ENCODE assay signal across 14 mouse cellular contexts in genomic region chr6:82806503-82806902, GRCm38 (mm10). TPM values are rescaled to one million over a fixed set of nuclear protein-coding genes. Genes with fewer than 3 reads are reported as not detected.
A peak's percentile ranks its signal among the peaks of the same experiment; 100 is the strongest.
DNase-seq lines count a peak whose midpoint lies in the region; ATAC-seq and TF ChIP-seq lines count a peak whose summit lies in the region.
"Had no signal": no experiment of that assay in that cellular context is flagged by ENCODE, and none has a peak within 500 bp of the region (broad histone marks: within the 10 kb centered on the region; RNA-seq: fewer than 3 reads in every experiment).

No protein-coding gene starts in this region.

- no peak for ATAC-seq in kidney, embryonic 16.5 days (ENCODE audit: low FRiP score, low TSS enrichment)
- no peak for ATAC-seq in erythroid progenitor cell, adult 5-6 weeks (replicated peaks; ENCODE audit: low FRiP score, poor library complexity, severe bottlenecking)
- ATAC-seq: forebrain, embryonic 15.5 days had no signal

- peak; percentile 24 for DNase-seq in gastrocnemius, adult 18-20 months (ENCODE audit: low spot score)
- no peak for DNase-seq in gastrocnemius, postnatal 25 days
- peak; percentile 3 to 6 for DNase-seq in kidney, postnatal 4 days
- DNase-seq in testis, postnatal 14 days (ENCODE audit: low spot score): no peak
- no peak for DNase-seq in spleen, postnatal 4 days (ENCODE audit: low spot score in 2 of 2)
- DNase-seq: cerebellum, postnatal 36 days; kidney, postnatal 14 days; thymus, postnatal 25 days had no signal

- TF ChIP-seq POLR2A in testis, adult 2 months (IDR thresholded peaks at IDR 0.05; ENCODE audit: control insufficient read depth, low read depth, low read length): no peak

- no peaks in the 10 kb centered on the region for H3K27me3 ChIP-seq in kidney, embryonic 16.5 days (ENCODE audit: insufficient read depth, low read length)
- H3K27me3 ChIP-seq in testis, adult 2 months (ENCODE audit: control insufficient read depth, insufficient read depth, low read length): no peaks in the 10 kb centered on the region
- H3K27me3 ChIP-seq: embryonic facial prominence, embryonic 13.5 days; forebrain, embryonic 15.5 days had no signal

- WGBS in kidney, embryonic 16.5 days: 85% methylated on average over 6 of the region's 6 CpGs

- H3K9ac ChIP-seq in kidney, embryonic 16.5 days (replicated peaks; ENCODE audit: low read length): no peak overlapping the region
- H3K9ac ChIP-seq: embryonic facial prominence, embryonic 13.5 days; forebrain, embryonic 15.5 days had no signal

- no peak for TF ChIP-seq CTCF in testis, adult 2 months (IDR thresholded peaks at IDR 0.05; ENCODE audit: control insufficient read depth, insufficient read depth, insufficient replicate concordance, low read depth, low read length)

- no peak overlapping the region for H3K4me3 ChIP-seq in kidney, embryonic 16.5 days (ENCODE audit: low read length)
- H3K4me3 ChIP-seq in testis, adult 2 months (ENCODE audit: control insufficient read depth, low read depth, low read length): no peak overlapping the region
- H3K4me3 ChIP-seq: embryonic facial prominence, embryonic 13.5 days; forebrain, embryonic 15.5 days had no signal

- no peaks in the 10 kb centered on the region for H3K36me3 ChIP-seq in kidney, embryonic 16.5 days (ENCODE audit: insufficient read depth, low read length)
- H3K36me3 ChIP-seq in testis, adult 2 months (ENCODE audit: control insufficient read depth, insufficient read depth, low read length): no peaks in the 10 kb centered on the region
- H3K36me3 ChIP-seq: embryonic facial prominence, embryonic 13.5 days; forebrain, embryonic 15.5 days had no signal

- H3K4me1 ChIP-seq in kidney, embryonic 16.5 days (ENCODE audit: insufficient read depth, low read length): no peaks in the 10 kb centered on the region
- H3K4me1 ChIP-seq in testis, adult 2 months (ENCODE audit: control insufficient read depth, insufficient read depth, low read length): no peaks in the 10 kb centered on the region; the same call in 1 of the 2 replicates
- H3K4me1 ChIP-seq: embryonic facial prominence, embryonic 13.5 days; forebrain, embryonic 15.5 days had no signal

- no peaks in the 10 kb centered on the region for H3K9me3 ChIP-seq in kidney, embryonic 16.5 days (ENCODE audit: low read length)
- H3K9me3 ChIP-seq: embryonic facial prominence, embryonic 13.5 days; forebrain, embryonic 15.5 days had no signal

- no peak overlapping the region for H3K27ac ChIP-seq in kidney, embryonic 16.5 days (ENCODE audit: low read length)
- H3K27ac ChIP-seq in testis, adult 2 months (ENCODE audit: control insufficient read depth, insufficient read depth, low read depth, low read length): peak overlapping the region; percentile 4; the same call in 1 of the 2 replicates
- H3K27ac ChIP-seq: embryonic facial prominence, embryonic 13.5 days; forebrain, embryonic 15.5 days had no signal

- no peak overlapping the region for H3K4me2 ChIP-seq in kidney, embryonic 16.5 days (replicated peaks; ENCODE audit: low read depth, low read length)
- H3K4me2 ChIP-seq: embryonic facial prominence, embryonic 13.5 days; forebrain, embryonic 15.5 days; midbrain, embryonic 11.5 days had no signal

RNA-seq across cellular contexts. Expression of gene Hk2, which starts 32.2 kb away (rescaled TPM):
- total RNA-seq in gastrocnemius, adult 18-20 months (2021): 100 to 1,000 TPM; 238 to 306 TPM
- 100 to 1,000 TPM; 192 to 236 TPM for total RNA-seq in gastrocnemius, postnatal 25 days (2021)
- polyA plus RNA-seq in kidney, embryonic 16.5 days (2015; fragmentation: Nextera tagmentation; extraction: Ambion mirVana): 16.2 and 16.3 TPM in 2 replicates
- polyA plus RNA-seq in testis, adult 2 months (2012; rRNA removed): 7.8 and 10.9 TPM in 2 replicates
- 7.6 and 10.5 TPM in 2 replicates for total RNA-seq in erythroid progenitor cell, adult 5-6 weeks (2015; ENCODE audit: low replicate concordance)
- 5.2 and 8.5 TPM in 2 replicates for total RNA-seq in erythroid progenitor cell, adult 5-6 weeks (2017; ENCODE audit: low replicate concordance)

Comparison
In these comparisons a context has a peak if more than half of its experiments do, and no peak if none do; other contexts are left out.
1. DNase-seq: peak in gastrocnemius, adult 18-20 months (single experiment) and kidney, postnatal 4 days (2 of 2); none in gastrocnemius, postnatal 25 days (single experiment), testis, postnatal 14 days (single experiment) and spleen, postnatal 4 days (0 of 2).
2. RNA of gene Hk2, which starts 32.2 kb away (total RNA-seq): 238 to 306 TPM in gastrocnemius, adult 18-20 months and 192 to 236 TPM in gastrocnemius, postnatal 25 days; 5.2 to 10.5 TPM in erythroid progenitor cell, adult 5-6 weeks; every median in the first group is over 10 times any median in the second.